Mouse (Mus musculus): Measurements from ENCODE around the gene Fgfr2.

DNA sequence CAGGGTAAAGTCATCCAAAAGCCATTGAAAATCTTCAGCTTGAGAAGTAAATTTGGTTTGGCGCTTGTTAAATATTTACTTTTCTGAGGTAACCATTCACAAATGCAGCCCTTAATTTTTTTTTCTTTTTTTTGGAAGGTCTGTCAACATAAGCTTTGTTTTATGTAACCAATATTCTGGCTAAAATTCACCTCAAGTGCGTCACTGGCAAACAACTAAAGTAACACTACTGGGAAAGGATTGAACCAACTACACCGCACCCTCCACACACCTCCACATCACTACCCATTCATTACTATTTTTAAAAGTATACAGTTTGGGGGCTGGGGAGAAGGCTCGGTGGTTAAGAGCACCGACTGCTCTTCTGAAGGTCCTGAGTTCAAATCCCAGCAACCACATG, 548.5 kb downstream of the Fgfr2 start:
- TF ChIP-seq CTCF (IDR thresholded peaks at IDR 0.05; ENCODE audit: low read depth) (no peak), EP300 (IDR thresholded peaks at IDR 0.05; ENCODE audit: low read depth) (no peak)

Measured in liver, postnatal 0 days (tissue).